Mouse (Mus musculus) fibroblast of lung, adult 2 months (primary cell): ENCODE measurements at regions not wholly inside any gene's neighbourhood (a gene's known extent, or its start where the extent isn't known, plus 50 kb on each side); places are given as distances from the start of the nearest gene placed in this dataset.

Experiments used
- DNase-seq: peaks from one replicate; pipeline ENCODE4 v3.0.0-alpha.2; 2011; ENCODE audit warnings: low read depth

- no peak for DNase-seq
Measured at GRCm38 (mm10) chr12:69452986-69453385, 80.7 kb upstream of the Gm9887 start.

GRCm38 (mm10) chr12:69451110-69451509 is 78.9 kb upstream of the Gm9887 start:
- DNase-seq = peak; percentile 83

GRCm38 (mm10) chr12:69447962-69448767 is 75.9 kb upstream of the Gm9887 start:
- no peak for DNase-seq

- DNase-seq = no peak
Measured at GRCm38 (mm10) chr12:69447322-69447827, 75.1 kb upstream of the Gm9887 start.

GRCm38 (mm10) chr12:69446468-69447321 is 74.4 kb upstream of the Gm9887 start:
- no peak for DNase-seq

- DNase-seq = no peak
Measured at GRCm38 (mm10) chr12:69446085-69446467, 73.8 kb upstream of the Gm9887 start.

GRCm38 (mm10) chr12:69442321-69442720 is 70.1 kb upstream of the Gm9887 start:
- DNase-seq = no peak

- no peak for DNase-seq
Measured at GRCm38 (mm10) chr12:69441764-69442163, 69.5 kb upstream of the Gm9887 start.

GRCm38 (mm10) chr12:69438271-69438670 is 66.0 kb upstream of the Gm9887 start:
- DNase-seq = no peak

- DNase-seq = peak; percentile 81
Measured at GRCm38 (mm10) chr12:69436839-69437501, 64.7 kb upstream of the Gm9887 start.

- no peak for DNase-seq
Measured at GRCm38 (mm10) chr12:69434315-69434714, 62.1 kb upstream of the Gm9887 start.

GRCm38 (mm10) chr12:69432086-69432485 is 59.8 kb upstream of the Gm9887 start:
- DNase-seq = no peak

GRCm38 (mm10) chr12:69428108-69428507 is 55.9 kb upstream of the Gm9887 start:
- no peak for DNase-seq

- DNase-seq = no peak
Measured at GRCm38 (mm10) chr12:69425610-69426009, 53.4 kb upstream of the Gm9887 start.

- DNase-seq = no peak
Measured at GRCm38 (mm10) chr12:69424971-69425370, 52.7 kb upstream of the Gm9887 start.
